11 mouse cellular contexts compared by ENCODE assay signal in the genomic region with DNA sequence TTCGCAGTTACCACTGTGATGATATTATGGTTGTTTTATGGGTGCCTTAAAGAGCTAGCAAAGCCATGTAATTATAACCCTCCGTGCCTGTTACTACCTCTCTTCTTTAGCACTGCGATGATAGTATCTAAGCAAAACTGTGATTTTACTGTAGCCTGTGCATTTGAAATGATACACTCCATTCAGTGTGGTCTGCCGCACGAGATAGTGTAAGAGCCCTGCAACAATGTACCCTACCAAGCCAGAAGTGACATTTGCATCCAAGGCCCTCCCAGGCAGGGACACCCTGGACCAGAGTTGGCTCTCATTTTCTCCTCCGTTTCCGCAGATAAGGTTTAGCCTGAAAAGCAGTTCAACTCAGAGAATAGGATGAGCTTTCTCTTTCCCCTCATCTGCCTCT. TPM values are rescaled to one million over a fixed set of nuclear protein-coding genes. Genes with fewer than 3 reads are reported as not detected.
DNase-seq lines count a peak whose midpoint lies in the region; ATAC-seq and TF ChIP-seq lines count a peak whose summit lies in the region.
"Had no signal": no experiment of that assay in that cellular context is flagged by ENCODE, and none has a peak within 500 bp of the region (broad histone marks: within the 10 kb centered on the region; RNA-seq: fewer than 3 reads in every experiment).

No protein-coding gene starts in this region.

- no peaks in the 10 kb centered on the region for H3K9me3 ChIP-seq in kidney, postnatal 0 days (replicated peaks; ENCODE audit: low read length)
- H3K9me3 ChIP-seq in embryonic facial prominence, embryonic 11.5 days (replicated peaks; ENCODE audit: control insufficient read depth, low read length), result no peaks in the 10 kb centered on the region
- no peaks in the 10 kb centered on the region for H3K9me3 ChIP-seq in embryonic facial prominence, embryonic 13.5 days
- H3K9me3 ChIP-seq in hindbrain, embryonic 13.5 days, result no peaks in the 10 kb centered on the region
- H3K9me3 ChIP-seq: megakaryocyte, embryonic 14.5 days had no signal

- H3K9ac ChIP-seq in kidney, postnatal 0 days (ENCODE audit: low read depth, low read length), result peak overlapping the region; percentile 64
- no peak overlapping the region for H3K9ac ChIP-seq in embryonic facial prominence, embryonic 11.5 days (replicated peaks; ENCODE audit: low read length)
- H3K9ac ChIP-seq in embryonic facial prominence, embryonic 13.5 days, result no peak overlapping the region
- H3K9ac ChIP-seq in hindbrain, embryonic 13.5 days, result no peak overlapping the region

- peaks cover 8% of the 10 kb centered on the region for H3K4me1 ChIP-seq in kidney, postnatal 0 days (replicated peaks; ENCODE audit: insufficient read depth, low read length)
- no peaks in the 10 kb centered on the region for H3K4me1 ChIP-seq in embryonic facial prominence, embryonic 11.5 days (ENCODE audit: control insufficient read depth, insufficient read depth, low read length)
- H3K4me1 ChIP-seq in embryonic facial prominence, embryonic 13.5 days, result peaks cover 10% of the 10 kb centered on the region
- H3K4me1 ChIP-seq in hindbrain, embryonic 13.5 days (replicated peaks), result peaks cover 12% of the 10 kb centered on the region

- WGBS in kidney, postnatal 0 days, result 78% methylated on average over 7 of the region's 7 CpGs
- 71% methylated on average over 7 of the region's 7 CpGs for WGBS in embryonic facial prominence, embryonic 11.5 days
- WGBS in embryonic facial prominence, embryonic 13.5 days, result 74% methylated on average over 7 of the region's 7 CpGs
- WGBS in hindbrain, embryonic 13.5 days, result 72% methylated on average over 7 of the region's 7 CpGs

- ATAC-seq in kidney, postnatal 0 days (replicated peaks; ENCODE audit: low FRiP score, low read depth), result no peak
- ATAC-seq in embryonic facial prominence, embryonic 11.5 days (replicated peaks; ENCODE audit: insufficient number of reproducible peaks, low FRiP score, low TSS enrichment, low read depth), result no peak
- no peak for ATAC-seq in embryonic facial prominence, embryonic 13.5 days (ENCODE audit: insufficient number of reproducible peaks, insufficient read depth, low FRiP score, low TSS enrichment, low read depth)
- ATAC-seq in hindbrain, embryonic 13.5 days (ENCODE audit: low FRiP score), result no peak

- no peaks in the 10 kb centered on the region for H3K36me3 ChIP-seq in kidney, postnatal 0 days (ENCODE audit: insufficient read depth, low read length)
- no peaks in the 10 kb centered on the region for H3K36me3 ChIP-seq in embryonic facial prominence, embryonic 11.5 days (replicated peaks; ENCODE audit: control insufficient read depth, insufficient read depth, low read depth, low read length)
- H3K36me3 ChIP-seq in embryonic facial prominence, embryonic 13.5 days, result no peaks in the 10 kb centered on the region
- H3K36me3 ChIP-seq in hindbrain, embryonic 13.5 days, result no peaks in the 10 kb centered on the region

- 0 out of 2 replicates have a peak overlapping the region, but pooled peaks have one; percentile 31 for H3K27ac ChIP-seq in kidney, postnatal 0 days
- no peak overlapping the region for H3K27ac ChIP-seq in embryonic facial prominence, embryonic 11.5 days (replicated peaks; ENCODE audit: low read depth, low read length)
- H3K27ac ChIP-seq in embryonic facial prominence, embryonic 13.5 days, result no peak overlapping the region
- no peak overlapping the region for H3K27ac ChIP-seq in hindbrain, embryonic 13.5 days

- peak overlapping the region; percentile 87 for H3K4me2 ChIP-seq in kidney, postnatal 0 days (ENCODE audit: low read length)
- H3K4me2 ChIP-seq in embryonic facial prominence, embryonic 11.5 days (ENCODE audit: low read depth, low read length), result peak overlapping the region; percentile 72
- H3K4me2 ChIP-seq in embryonic facial prominence, embryonic 13.5 days, result 0 out of 2 replicates have a peak overlapping the region, but pooled peaks have one; percentile 65
- H3K4me2 ChIP-seq in hindbrain, embryonic 13.5 days, result peak overlapping the region; percentile 59; the same call in 1 of the 2 replicates

- no peak for TF ChIP-seq CTCF in kidney, postnatal 0 days (IDR thresholded peaks at IDR 0.05; ENCODE audit: low read depth)

- H3K27me3 ChIP-seq in kidney, postnatal 0 days (ENCODE audit: insufficient read depth, low read length), result no peaks in the 10 kb centered on the region
- H3K27me3 ChIP-seq in embryonic facial prominence, embryonic 11.5 days (ENCODE audit: control insufficient read depth, insufficient read depth, low read length), result peaks cover 14% of the 10 kb centered on the region
- H3K27me3 ChIP-seq in embryonic facial prominence, embryonic 13.5 days, result peaks cover 28% of the 10 kb centered on the region
- H3K27me3 ChIP-seq in hindbrain, embryonic 13.5 days, result peaks cover 29% of the 10 kb centered on the region

- no peak for DNase-seq in kidney, postnatal 0 days (ENCODE audit: low spot score)
- no peak for DNase-seq in kidney, postnatal 36 days
- DNase-seq in embryonic facial prominence, embryonic 11.5 days (ENCODE audit: low spot score), result no peak
- DNase-seq in layer of hippocampus, adult 8-10 months (ENCODE audit: low spot score in 2 of 2), result no peak
- no peak for DNase-seq in layer of hippocampus, adult 9-11 months
- no peak for DNase-seq in urinary bladder, postnatal 4 days (ENCODE audit: low spot score in 2 of 2)
- DNase-seq: spleen, adult 18-20 months; thymus, postnatal 36 days had no signal

- H3K4me3 ChIP-seq in kidney, postnatal 0 days (replicated peaks; ENCODE audit: low read depth, low read length), result peak overlapping the region; percentile 42
- no peak overlapping the region for H3K4me3 ChIP-seq in embryonic facial prominence, embryonic 11.5 days (ENCODE audit: low read depth, low read length)
- H3K4me3 ChIP-seq in embryonic facial prominence, embryonic 13.5 days, result no peak overlapping the region; the same call in 1 of the 2 replicates
- no peak overlapping the region for H3K4me3 ChIP-seq in hindbrain, embryonic 13.5 days

RNA-seq across cellular contexts. Expression of a gene that starts 0.7 kb away (rescaled TPM):
- polyA plus RNA-seq in kidney, postnatal 0 days (2015; fragmentation: Nextera tagmentation; extraction: Ambion mirVana), result 20.3 and 20.8 TPM in 2 replicates
- 0.10 and 0.25 TPM in 2 replicates for polyA plus RNA-seq in embryonic facial prominence, embryonic 11.5 days (2014; fragmentation: Nextera tagmentation; extraction: Ambion mirVana)
- 0.08 and 0.10 TPM in 2 replicates for polyA plus RNA-seq in embryonic facial prominence, embryonic 13.5 days (2015; fragmentation: Nextera tagmentation; extraction: Ambion mirVana)
- polyA plus RNA-seq in hindbrain, embryonic 13.5 days (2015; fragmentation: Nextera tagmentation; extraction: Ambion mirVana), result 0.26 and 0.32 TPM in 2 replicates
- total RNA-seq in layer of hippocampus, adult 8-10 months (2022), result under 1 TPM; 0.73 to 0.90 (median 0.81) TPM

RNA-seq across cellular contexts. Expression of a gene that starts 0.7 kb away (rescaled TPM):
- 21.9 and 22.3 TPM in 2 replicates for polyA plus RNA-seq in kidney, postnatal 0 days (2015; fragmentation: Nextera tagmentation; extraction: Ambion mirVana)
- polyA plus RNA-seq in embryonic facial prominence, embryonic 11.5 days (2014; fragmentation: Nextera tagmentation; extraction: Ambion mirVana), result 0.18 and 0.20 TPM in 2 replicates
- 0.03 and 0.06 TPM in 2 replicates for polyA plus RNA-seq in embryonic facial prominence, embryonic 13.5 days (2015; fragmentation: Nextera tagmentation; extraction: Ambion mirVana)
- polyA plus RNA-seq in hindbrain, embryonic 13.5 days (2015; fragmentation: Nextera tagmentation; extraction: Ambion mirVana), result 0.23 and 0.25 TPM in 2 replicates
- under 1 TPM; 0.31 to 0.50 (median 0.41) TPM for total RNA-seq in layer of hippocampus, adult 8-10 months (2022)

Comparison
In these comparisons a context has a peak if more than half of its experiments do, and no peak if none do; other contexts are left out.
1. RNA of a gene that starts 0.7 kb away (polyA plus RNA-seq): 20.3 to 20.8 TPM in kidney, postnatal 0 days; 0.26 to 0.32 TPM in hindbrain, embryonic 13.5 days, 0.10 to 0.25 TPM in embryonic facial prominence, embryonic 11.5 days and 0.08 to 0.10 TPM in embryonic facial prominence, embryonic 13.5 days; every median in the first group is over 10 times any median in the second.
2. RNA of a gene that starts 0.7 kb away (polyA plus RNA-seq): 21.9 to 22.3 TPM in kidney, postnatal 0 days; 0.23 to 0.25 TPM in hindbrain, embryonic 13.5 days, 0.18 to 0.20 TPM in embryonic facial prominence, embryonic 11.5 days and 0.03 to 0.06 TPM in embryonic facial prominence, embryonic 13.5 days; every median in the first group is over 10 times any median in the second.
3. Peak in every context shown above with its lines, with median percentiles within 50 percentile points of each other: H3K4me2 ChIP-seq.